Mouse (Mus musculus) MEL (cell line): ENCODE measurements at regions not wholly inside any gene's neighbourhood (a gene's known extent, or its start where the extent isn't known, plus 50 kb on each side); places are given as distances from the start of the nearest gene placed in this dataset.

Source experiments
- DNase-seq: peaks from one replicate; pipeline ENCODE4 v3.0.0; 2011; ENCODE audit warnings: low read depth, low spot score
- H3K27ac ChIP-seq: 2 replicates; pipeline ENCODE4 v1.5.1; 2012; ENCODE audit warnings: low read depth, mild to moderate bottlenecking, control low read depth, low read length, moderate library complexity; ENCODE audit not compliant: control insufficient read depth
- H3K27me3 ChIP-seq, 2 experiments: fragments of 150-350 bp in 1 of 2; sonication (generic) in 1 of 2; 2 replicates each; pipeline ENCODE4 v1.6.1; 2012; ENCODE audit warnings: low read length in 2 of 2, mild to moderate bottlenecking in 2 of 2, improper control_type of control experiment in 1 of 2, moderate library complexity in 1 of 2; ENCODE audit not compliant: insufficient read depth in 2 of 2, control insufficient read depth in 1 of 2
- H3K36me3 ChIP-seq, 2 experiments: 2 replicates each; pipeline ENCODE4 v1.6.1; 2012 to 2014; ENCODE audit warnings: low read length in 2 of 2, improper control_type of control experiment in 1 of 2, inconsistent platforms in 1 of 2, mild to moderate bottlenecking in 1 of 2; ENCODE audit not compliant: insufficient read depth in 2 of 2, control insufficient read depth in 1 of 2
- H3K4me1 ChIP-seq, 2 experiments: fragments of 150-350 bp in 1 of 2; sonication (generic) in 1 of 2; 2 replicates each; pipeline ENCODE4 v1.6.1; 2012; ENCODE audit warnings: low read length in 2 of 2, improper control_type of control experiment in 1 of 2, mild to moderate bottlenecking in 1 of 2; ENCODE audit not compliant: insufficient read depth in 2 of 2, control insufficient read depth in 1 of 2
- H3K4me3 ChIP-seq, 2 experiments: fragments of 150-350 bp in 1 of 2; sonication (generic) in 1 of 2; 2 replicates each; pipeline ENCODE4 v1.5.1; 2012; ENCODE audit warnings: low read depth in 2 of 2, low read length in 2 of 2, mild to moderate bottlenecking in 2 of 2, moderate library complexity in 2 of 2, control low read depth in 1 of 2, improper control_type of control experiment in 1 of 2; ENCODE audit not compliant: control insufficient read depth in 1 of 2, insufficient read depth in 1 of 2
- H3K79me2 ChIP-seq: 2 replicates; pipeline ENCODE4 v1.6.1; 2012; ENCODE audit warnings: mild to moderate bottlenecking, low read length, moderate library complexity; ENCODE audit not compliant: control insufficient read depth, poor library complexity, insufficient read depth
- H3K9ac ChIP-seq: 2 replicates; pipeline ENCODE4 v1.6.1; 2012; ENCODE audit warnings: low read depth, mild to moderate bottlenecking, control low read depth, low read length, moderate library complexity; ENCODE audit not compliant: control insufficient read depth, poor library complexity, severe bottlenecking
- H3K9me3 ChIP-seq: fragments of 150-350 bp; sonication (generic); replicated peaks from 2 replicates; pipeline ENCODE4 v1.6.1; 2012; ENCODE audit warnings: mild to moderate bottlenecking, low read length, improper control_type of control experiment, moderate library complexity; ENCODE audit not compliant: insufficient read depth
- BHLHE40 ChIP-seq: IDR thresholded peaks from 2 replicates; pipeline ENCODE4 v1.6.1; 2012; ENCODE audit warnings: low read depth, mild to moderate bottlenecking, inconsistent platforms, low read length, improper control_type of control experiment, borderline replicate concordance
- CHD1 ChIP-seq: IDR thresholded peaks from 2 replicates; pipeline ENCODE4 v1.6.1; 2012; ENCODE audit warnings: low read depth, mild to moderate bottlenecking, inconsistent platforms, low read length, improper control_type of control experiment
- CHD2 ChIP-seq: IDR thresholded peaks from 2 replicates; pipeline ENCODE4 v1.6.1; 2011; ENCODE audit warnings: low read length, improper control_type of control experiment
- CTCF ChIP-seq, 3 experiments: IDR thresholded peaks in 2 of 3; conservative IDR thresholded peaks in 1 of 3; 2 replicates each; pipeline ENCODE4 v1.5.1; 2011 to 2012; ENCODE audit warnings: low read length in 3 of 3, low read depth in 2 of 3, mild to moderate bottlenecking in 2 of 3, improper control_type of control experiment in 1 of 3, inconsistent platforms in 1 of 3, mixed read lengths in 1 of 3, moderate library complexity in 1 of 3; ENCODE audit not compliant: control insufficient read depth in 1 of 3, insufficient read depth in 1 of 3, poor library complexity in 1 of 3, severe bottlenecking in 1 of 3
- EP300 ChIP-seq, 2 experiments: IDR thresholded peaks; 2 replicates each; pipeline ENCODE4 v1.6.1; 2011; ENCODE audit warnings: improper control_type of control experiment in 2 of 2, low read length in 2 of 2, low read depth in 1 of 2, mild to moderate bottlenecking in 1 of 2
- GABPA ChIP-seq: IDR thresholded peaks from 2 replicates; pipeline ENCODE4 v1.6.1; 2012; ENCODE audit warnings: low read depth, mild to moderate bottlenecking, inconsistent platforms, low read length, improper control_type of control experiment, moderate library complexity
- GATA1 ChIP-seq: IDR thresholded peaks from 2 replicates; pipeline ENCODE4 v1.6.1; 2011; ENCODE audit warnings: low read depth, low read length, improper control_type of control experiment
- HCFC1 ChIP-seq: IDR thresholded peaks from 2 replicates; pipeline ENCODE4 v1.6.1; 2012; ENCODE audit warnings: low read depth, mild to moderate bottlenecking, inconsistent platforms, low read length, improper control_type of control experiment, moderate library complexity
- JUND ChIP-seq: IDR thresholded peaks from 2 replicates; pipeline ENCODE4 v1.6.1; 2011; ENCODE audit warnings: low read depth, mild to moderate bottlenecking, improper control_type of control experiment, low read length
- KAT2A ChIP-seq: conservative IDR thresholded peaks from 2 replicates; pipeline ENCODE4 v1.6.1; 2012; ENCODE audit warnings: low read depth, low read length, improper control_type of control experiment, inconsistent platforms
- MAFK ChIP-seq: IDR thresholded peaks from 2 replicates; pipeline ENCODE4 v1.6.1; 2011; ENCODE audit warnings: low read depth, mild to moderate bottlenecking, low read length, improper control_type of control experiment, borderline replicate concordance
- MAX ChIP-seq: IDR thresholded peaks from 2 replicates; pipeline ENCODE4 v1.6.1; 2011; ENCODE audit warnings: low read length, improper control_type of control experiment
- MAZ ChIP-seq: IDR thresholded peaks from 2 replicates; pipeline ENCODE4 v1.6.1; 2012; ENCODE audit warnings: low read depth, mild to moderate bottlenecking, inconsistent platforms, low read length, improper control_type of control experiment
- MEF2A ChIP-seq: IDR thresholded peaks from 2 replicates; pipeline ENCODE4 v1.6.1; 2014; ENCODE audit warnings: low read depth, mild to moderate bottlenecking, inconsistent platforms, low read length, improper control_type of control experiment; ENCODE audit not compliant: poor library complexity, insufficient replicate concordance, severe bottlenecking; ENCODE audit errors: extremely low read depth
- MXI1 ChIP-seq: IDR thresholded peaks from 2 replicates; pipeline ENCODE4 v1.6.1; 2011; ENCODE audit warnings: mild to moderate bottlenecking, low read depth, low read length, improper control_type of control experiment
- NELFE ChIP-seq: IDR thresholded peaks from 2 replicates; pipeline ENCODE4 v1.6.1; 2011; ENCODE audit warnings: low read depth, low read length, improper control_type of control experiment
- NRF1 ChIP-seq: IDR thresholded peaks from 2 replicates; pipeline ENCODE4 v1.6.1; 2014; ENCODE audit warnings: low read depth, mild to moderate bottlenecking, inconsistent platforms, low read length, improper control_type of control experiment, moderate library complexity; ENCODE audit not compliant: poor library complexity, insufficient read depth, severe bottlenecking
- POLR2A ChIP-seq, 2 experiments: IDR thresholded peaks; 2 replicates each; pipeline ENCODE4 v1.6.1; 2011 to 2012; ENCODE audit warnings: low read length in 2 of 2, mild to moderate bottlenecking in 2 of 2, control low read depth in 1 of 2, improper control_type of control experiment in 1 of 2, low read depth in 1 of 2, moderate library complexity in 1 of 2; ENCODE audit not compliant: control insufficient read depth in 1 of 2, insufficient read depth in 1 of 2, poor library complexity in 1 of 2
- POLR2AphosphoS2 ChIP-seq: IDR thresholded peaks from 2 replicates; pipeline ENCODE4 v1.6.1; 2011; ENCODE audit warnings: low read length, improper control_type of control experiment
- POLR2AphosphoS5 ChIP-seq: IDR thresholded peaks from 2 replicates; pipeline ENCODE4 v1.6.1; 2012; ENCODE audit warnings: low read depth, borderline replicate concordance, mild to moderate bottlenecking, inconsistent platforms, low read length, moderate library complexity, mixed read lengths
- RCOR1 ChIP-seq: IDR thresholded peaks from 2 replicates; pipeline ENCODE4 v1.6.1; 2012; ENCODE audit warnings: low read depth, mild to moderate bottlenecking, inconsistent platforms, low read length, improper control_type of control experiment
- SIN3A ChIP-seq: IDR thresholded peaks from 2 replicates; pipeline ENCODE4 v1.6.1; 2012; ENCODE audit warnings: low read length, improper control_type of control experiment, inconsistent platforms
- TBP ChIP-seq: IDR thresholded peaks from 2 replicates; pipeline ENCODE4 v1.8.0; 2011; ENCODE audit warnings: low read depth, low read length, improper control_type of control experiment
- USF1 ChIP-seq: IDR thresholded peaks from 2 replicates; pipeline ENCODE4 v1.6.1; 2014; ENCODE audit warnings: low read depth, mild to moderate bottlenecking, inconsistent platforms, low read length, improper control_type of control experiment, moderate library complexity
- ZC3H11A ChIP-seq: IDR thresholded peaks from 2 replicates; pipeline ENCODE4 v1.6.1; 2012; ENCODE audit warnings: low read depth, mild to moderate bottlenecking, inconsistent platforms, low read length, improper control_type of control experiment
- ZNF384 ChIP-seq: IDR thresholded peaks from 2 replicates; pipeline ENCODE4 v1.6.1; 2012; ENCODE audit warnings: low read depth, mild to moderate bottlenecking, inconsistent platforms, low read length, improper control_type of control experiment

DNA sequence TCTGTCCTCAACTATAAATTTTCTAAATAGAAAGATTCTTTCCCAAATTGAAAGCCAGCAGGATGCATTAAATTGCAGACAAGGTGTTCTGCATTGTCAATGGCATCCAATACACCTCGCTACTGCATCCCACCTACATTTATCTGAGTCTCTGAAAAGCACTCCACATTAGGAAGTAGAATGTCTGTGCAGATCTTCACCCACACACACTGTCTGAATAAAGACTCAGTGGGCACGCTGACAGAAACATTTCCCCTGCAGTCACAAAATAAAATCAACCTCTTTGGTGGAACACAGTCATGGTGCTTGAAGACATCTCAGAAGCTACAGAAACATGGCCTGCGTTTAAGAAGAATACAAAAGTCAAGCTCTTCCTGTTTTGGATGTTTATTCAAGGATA is 449.0 kb downstream of the Tmem135 start:
- H3K9ac ChIP-seq, result no peak overlapping the region
- H3K4me3 ChIP-seq, result no peak overlapping the region
- no peak for TF ChIP-seq NRF1
- no peak for TF ChIP-seq TBP
- TF ChIP-seq JUND, result no peak
- no peak for TF ChIP-seq POLR2A (IDR thresholded peaks at IDR 0.05; ENCODE audit: control insufficient read depth in 1 of 2, insufficient read depth in 1 of 2, low read depth in 1 of 2, low read length in 2 of 2, poor library complexity in 1 of 2)
- TF ChIP-seq POLR2AphosphoS2, result no peak
- TF ChIP-seq GABPA, result no peak
- TF ChIP-seq, all 39 proteins: peak for 0
- Histone ChIP-seq H3K9me3 (no peaks in the 10 kb centered on the region), H3K79me2 (no peaks in the 10 kb centered on the region), H3K36me3 (no peaks in the 10 kb centered on the region), H3K27ac (no peak overlapping the region), H3K4me1 (no peaks in the 10 kb centered on the region), H3K27me3 (no peaks in the 10 kb centered on the region)
- DNase-seq, result no peak

DNA sequence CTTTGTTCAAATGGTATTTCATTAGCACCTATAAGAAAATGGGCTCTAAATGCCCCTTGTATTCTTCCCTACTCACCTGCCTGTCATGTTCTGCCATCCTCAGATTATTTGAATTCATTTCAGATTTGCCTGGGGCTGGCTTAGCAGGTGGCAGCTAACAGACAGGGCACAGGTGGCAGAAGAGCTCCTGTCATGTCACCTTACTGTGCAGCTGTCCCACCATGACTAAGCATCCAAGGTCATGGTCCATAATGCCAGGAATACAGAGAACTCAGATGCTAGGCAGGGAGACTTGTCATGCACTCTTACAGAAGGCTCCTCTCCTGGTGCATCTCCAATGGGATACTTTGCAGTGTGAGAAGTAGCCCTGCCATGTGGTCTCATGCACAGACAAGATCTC is 458.7 kb downstream of the Tmem135 start:
- no peak for TF ChIP-seq NRF1
- TF ChIP-seq MAFK, result no peak
- no peak for TF ChIP-seq BHLHE40
- no peak for TF ChIP-seq RCOR1
- TF ChIP-seq MAZ, result no peak
- TF ChIP-seq NELFE, result no peak
- no peak for TF ChIP-seq HCFC1
- TF ChIP-seq SIN3A, result no peak
- no peak for TF ChIP-seq CTCF (IDR thresholded peaks at IDR 0.05 in 2 of 3, conservative IDR thresholded peaks at IDR 0.05 in 1 of 3; ENCODE audit: control insufficient read depth in 1 of 3, insufficient read depth in 1 of 3, low read depth in 2 of 3, low read length in 3 of 3, poor library complexity in 1 of 3, severe bottlenecking in 1 of 3)
- no peak for TF ChIP-seq USF1
- TF ChIP-seq CHD2, result no peak
- no peak for TF ChIP-seq MXI1
- H3K9ac ChIP-seq, result no peak overlapping the region
- no peaks in the 10 kb centered on the region for H3K27me3 ChIP-seq
- DNase-seq, result no peak
- H3K36me3 ChIP-seq, result no peaks in the 10 kb centered on the region
- no peak overlapping the region for H3K4me3 ChIP-seq
- H3K79me2 ChIP-seq, result no peaks in the 10 kb centered on the region
- no peaks in the 10 kb centered on the region for H3K4me1 ChIP-seq
- no peak overlapping the region for H3K27ac ChIP-seq
- H3K9me3 ChIP-seq, result no peaks in the 10 kb centered on the region

DNA sequence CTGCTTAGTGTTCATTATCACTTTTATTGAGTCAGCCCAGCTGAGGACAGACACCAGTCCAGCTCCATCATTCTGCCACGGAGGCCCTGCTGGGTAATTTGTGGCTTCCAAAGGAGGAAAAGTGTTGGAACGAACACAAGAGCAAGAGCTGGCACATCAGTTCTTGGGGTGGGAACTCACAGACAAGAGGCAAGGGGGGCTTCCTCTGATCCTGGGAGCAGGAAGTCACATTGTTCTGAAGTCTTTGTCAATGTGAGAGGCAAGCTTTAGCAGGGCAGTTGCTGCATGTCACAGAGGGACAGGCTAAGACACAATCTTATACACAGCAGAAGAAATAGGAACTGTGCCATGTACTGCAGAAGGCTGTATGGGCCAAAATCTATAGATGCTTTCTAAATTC is 459.1 kb downstream of the Tmem135 start:
- H3K9me3 ChIP-seq, result no peaks in the 10 kb centered on the region
- H3K27me3 ChIP-seq, result no peaks in the 10 kb centered on the region
- H3K79me2 ChIP-seq, result no peaks in the 10 kb centered on the region
- H3K4me1 ChIP-seq, result no peaks in the 10 kb centered on the region
- no peak for DNase-seq
- H3K4me3 ChIP-seq, result no peak overlapping the region
- H3K27ac ChIP-seq, result no peak overlapping the region
- no peak overlapping the region for H3K9ac ChIP-seq
- TF ChIP-seq MAX (no peak), GABPA (no peak), CHD1 (no peak), NELFE (no peak), GATA1 (no peak), NRF1 (no peak), MEF2A (no peak), POLR2A (IDR thresholded peaks at IDR 0.05; ENCODE audit: control insufficient read depth in 1 of 2, insufficient read depth in 1 of 2, low read depth in 1 of 2, low read length in 2 of 2, poor library complexity in 1 of 2) (no peak), MAZ (no peak), KAT2A (no peak), POLR2AphosphoS5 (no peak), ZC3H11A (no peak), EP300 (IDR thresholded peaks at IDR 0.05; ENCODE audit: low read depth in 1 of 2, low read length in 2 of 2) (no peak), ZNF384 (no peak)
- TF ChIP-seq, all 39 proteins: peak for 0
- H3K36me3 ChIP-seq, result no peaks in the 10 kb centered on the region
